Mouse (Mus musculus) MN1 (cell line): ENCODE measurements around the gene Tcf7l2.

ENCODE experiments used
- DNase-seq: peaks from one replicate; pipeline ENCODE4 v3.0.0-alpha.2; 2016; ENCODE audit warnings: low spot score

The Tcf7l2 gene

DNA sequence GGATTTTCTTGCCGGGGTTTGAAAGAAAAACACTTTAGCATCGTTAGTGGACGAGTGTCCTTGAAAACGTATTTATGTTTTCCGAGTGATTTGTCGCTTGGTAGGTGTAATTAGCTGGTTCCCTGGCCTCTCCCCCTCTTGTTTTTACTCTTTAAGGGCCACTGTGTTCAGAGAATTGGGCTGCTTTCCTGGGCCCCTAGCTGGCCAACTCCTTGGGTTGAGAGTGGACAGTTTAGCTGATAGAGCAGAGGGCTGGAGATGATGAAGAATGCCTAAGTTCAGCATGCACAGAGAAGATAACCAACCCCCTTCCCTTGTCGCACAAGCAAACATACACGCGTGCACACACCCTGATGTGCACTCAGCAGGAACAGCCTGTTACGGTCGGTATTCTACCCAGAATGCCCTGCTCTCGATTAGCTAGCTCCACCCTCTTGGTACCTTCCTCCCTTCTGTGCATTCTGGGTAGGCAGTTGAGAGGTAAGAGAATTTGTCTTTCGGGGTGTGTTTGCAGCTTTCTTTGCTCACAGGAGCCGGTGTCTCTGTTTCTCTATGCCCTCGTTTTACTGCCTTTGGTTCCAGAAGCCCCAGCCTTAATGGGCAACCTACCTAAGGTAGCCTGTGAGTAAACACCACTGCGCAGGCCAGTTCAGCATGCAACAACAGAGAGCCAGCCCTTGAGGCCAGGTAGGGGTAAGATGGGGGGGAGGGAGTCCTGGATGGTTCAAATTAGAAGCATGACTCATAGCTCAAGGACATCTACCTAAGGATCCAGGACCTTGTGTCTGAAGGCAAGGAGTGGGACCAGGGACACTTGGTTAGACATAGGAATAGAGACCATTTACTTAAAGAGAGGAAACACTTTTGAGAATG is 199.9 kb downstream of the Tcf7l2 start:
- no peak for DNase-seq

DNA sequence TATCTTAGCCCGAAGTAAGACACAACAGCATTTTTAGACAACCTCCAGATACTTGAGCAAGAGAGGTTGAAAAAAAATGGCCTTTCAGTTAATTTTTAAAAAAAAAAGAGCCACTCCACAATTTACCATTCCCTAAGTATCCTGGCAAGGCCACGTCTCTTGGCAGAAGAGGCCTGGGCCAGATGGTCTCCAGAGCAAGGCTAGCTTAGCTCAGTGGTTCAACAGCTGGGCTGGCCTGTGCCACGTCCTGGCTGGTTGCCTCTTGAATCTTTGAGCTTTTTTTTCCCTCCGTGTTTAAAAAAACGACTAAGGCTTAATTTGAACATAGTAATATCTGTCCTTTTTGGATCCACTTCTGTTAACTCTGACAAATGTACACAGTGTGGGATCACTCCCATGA is 209.8 kb downstream of the Tcf7l2 start:
- DNase-seq = peak; percentile 28

DNA sequence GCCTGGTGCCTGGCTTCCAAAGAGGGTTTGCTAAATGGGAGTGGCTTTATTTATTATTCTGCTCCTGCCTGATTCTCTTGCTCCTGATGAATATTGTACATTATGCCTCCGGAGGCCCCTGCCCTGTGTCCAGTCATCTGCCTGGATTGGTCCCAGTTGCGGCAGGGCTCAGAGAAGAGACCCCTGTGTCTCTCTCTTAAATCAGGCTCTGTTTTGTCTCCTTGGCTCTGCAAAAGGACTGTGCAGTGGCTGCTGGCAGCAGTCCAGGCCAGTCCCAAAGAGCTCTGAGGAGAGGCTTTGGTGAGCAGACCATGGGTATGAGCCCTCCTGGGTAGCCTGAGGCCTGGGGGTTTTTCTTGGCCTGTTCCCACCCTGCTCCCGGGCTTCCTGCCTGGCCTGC is 211.6 kb downstream of the Tcf7l2 start:
- DNase-seq = peak; percentile 56

DNA sequence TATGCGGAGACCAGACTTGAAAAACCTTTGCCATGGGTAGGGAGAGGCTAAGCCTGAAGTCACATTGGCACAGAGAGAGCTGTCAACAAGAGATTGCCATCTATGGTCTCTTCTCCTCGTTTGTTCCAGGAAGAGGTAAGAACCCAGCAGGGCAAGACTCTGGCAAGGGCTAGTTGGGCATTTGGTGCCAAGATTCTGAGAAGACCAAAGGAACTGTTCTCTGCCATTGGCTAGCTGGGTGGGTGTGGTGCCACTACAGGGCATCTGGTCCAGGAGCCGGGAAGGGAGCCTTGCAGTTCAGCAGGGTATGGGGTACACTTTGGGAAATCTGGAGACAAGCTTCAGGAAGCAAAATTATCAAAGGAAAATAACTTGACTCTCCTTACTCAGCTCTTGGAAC is 213.5 kb downstream of the Tcf7l2 start:
- DNase-seq = no peak

DNA sequence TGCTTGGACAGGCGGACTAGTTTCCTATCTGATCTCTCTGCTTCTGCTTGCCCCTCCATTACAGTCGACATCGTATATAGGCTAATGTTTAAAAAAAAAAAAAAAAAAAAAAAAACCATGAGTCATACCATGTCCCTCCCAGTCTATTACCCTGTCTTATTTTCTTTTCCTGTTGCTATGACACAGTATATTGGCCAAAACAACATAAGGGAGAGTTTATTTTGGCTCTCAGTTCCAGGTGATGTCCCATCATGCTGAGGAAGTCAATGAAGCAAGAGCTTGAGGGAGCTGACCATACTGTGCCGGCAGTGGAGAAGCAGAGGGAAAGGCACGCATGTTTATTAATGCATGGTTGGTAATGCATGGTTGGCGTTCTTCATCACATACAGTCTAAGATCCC is 215.1 kb downstream of the Tcf7l2 start:
- peak; percentile 25 for DNase-seq

DNA sequence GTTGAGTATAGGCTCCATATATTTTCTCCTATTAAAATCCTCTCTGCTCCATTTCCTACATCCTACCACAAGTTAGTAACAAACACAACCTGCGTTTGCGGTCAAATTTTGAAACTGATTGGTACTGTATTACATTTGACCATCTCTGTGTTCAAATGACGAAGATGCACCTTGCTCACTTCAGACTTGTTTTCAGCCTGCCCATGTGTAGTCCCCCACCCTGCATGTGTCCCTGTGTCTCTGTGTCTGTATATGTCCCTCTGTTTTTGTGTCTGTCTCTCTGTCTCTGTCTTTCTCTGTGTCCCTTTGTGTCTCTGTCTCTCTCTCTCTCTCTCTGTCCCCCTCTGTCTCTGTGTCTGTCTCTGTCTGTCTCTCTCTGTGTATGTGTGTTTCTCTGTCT is 222.8 kb downstream of the Tcf7l2 start:
- no peak for DNase-seq

DNA sequence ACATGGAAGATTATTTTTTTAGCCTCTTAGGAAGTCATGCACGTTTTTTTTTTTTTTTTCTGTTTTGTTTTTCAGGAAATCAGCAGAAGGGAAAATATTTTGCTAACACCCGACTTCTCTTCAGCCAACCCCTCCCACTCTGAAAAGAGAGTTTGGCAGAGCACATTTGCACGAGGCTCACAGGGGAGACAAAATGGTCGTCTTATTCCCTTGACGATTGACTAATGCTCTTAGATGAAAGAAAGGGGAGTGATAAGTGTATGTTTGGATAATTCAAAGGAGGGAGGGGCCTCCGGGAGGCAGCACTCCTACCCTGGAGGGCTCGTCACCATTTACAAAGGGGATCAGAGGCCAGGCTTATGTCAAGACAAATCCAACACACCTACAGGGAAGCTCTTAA is 224.4 kb downstream of the Tcf7l2 start:
- DNase-seq = no peak

DNA sequence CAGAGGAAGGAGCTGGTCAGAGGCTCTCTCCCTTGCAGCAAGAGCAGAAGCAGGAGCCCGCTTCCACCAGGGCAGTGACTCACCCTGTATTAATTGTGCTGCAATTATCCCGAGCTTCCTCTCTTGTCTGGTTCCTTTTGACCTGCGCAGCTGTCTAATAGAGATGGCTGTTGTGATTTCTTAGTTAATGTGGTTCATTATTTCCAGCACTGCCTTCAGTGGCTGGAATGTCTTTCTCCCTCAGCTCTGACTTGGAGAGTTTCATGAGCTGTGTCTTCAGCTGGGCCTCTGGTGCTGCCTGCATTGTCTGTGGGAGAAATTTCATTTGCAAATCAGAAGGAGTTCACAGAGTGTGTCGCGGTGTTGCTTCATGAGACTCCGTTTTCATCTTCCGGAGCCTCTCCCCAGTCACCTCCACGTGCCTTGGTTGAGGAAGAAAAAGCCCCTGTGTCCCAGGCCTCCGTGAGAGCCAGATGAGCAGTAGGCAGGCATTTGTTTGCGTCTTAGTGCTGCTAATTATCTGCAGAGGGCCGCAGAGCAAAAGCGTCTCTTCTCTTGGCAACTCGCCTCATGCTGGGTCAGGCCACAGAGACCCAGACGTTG is 228.4 kb downstream of the Tcf7l2 start:
- peak; percentile 84 for DNase-seq

DNA sequence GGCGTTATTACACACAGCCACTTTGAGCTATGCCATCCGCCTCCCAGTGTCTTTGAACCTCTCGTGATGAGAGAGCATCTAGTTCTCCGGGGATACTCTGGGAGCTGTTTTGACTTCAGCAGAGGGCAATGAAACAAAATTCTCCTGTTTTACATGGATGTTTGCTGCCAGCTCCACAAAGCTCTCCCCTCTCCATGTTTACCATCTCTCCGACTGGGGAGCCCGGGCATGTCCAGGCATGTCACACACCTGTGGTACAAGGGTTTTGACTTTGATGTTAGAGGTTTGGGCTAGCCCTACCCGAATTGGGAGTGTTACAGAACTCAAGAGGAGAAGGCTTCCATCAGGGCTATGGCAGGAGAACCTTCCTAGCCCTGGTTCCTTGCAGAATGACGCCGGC is 234.5 kb downstream of the Tcf7l2 start:
- DNase-seq = no peak
